Mouse (Mus musculus) left cerebral cortex, adult 2 months (tissue): ENCODE results near the gene T. TPM values are rescaled to one million over a fixed set of nuclear protein-coding genes. Genes with fewer than 3 reads are reported as not detected.

ENCODE experiments used
- DNase-seq, 2 experiments: peaks; one replicate each; pipeline ENCODE4 v3.0.0; 2021 to 2022; ENCODE audit warnings: low spot score in 2 of 2, mixed read lengths in 1 of 2; ENCODE audit errors: extremely low spot score in 1 of 2
- H3K27ac ChIP-seq: fragments of 200-600 bp; 2 replicates; pipeline ENCODE4 v1.8.1; 2022
- H3K4me3 ChIP-seq: fragments of 200-600 bp; 2 replicates; pipeline ENCODE4 v1.8.1; 2022
- CTCF ChIP-seq: fragments of 200-600 bp; IDR thresholded peaks from 2 replicates; pipeline ENCODE4 v1.8.1; 2022; ENCODE audit warnings: antibody characterized with exemption, mild to moderate bottlenecking, moderate library complexity
- intact Hi-C: fragments of 180-260 bp; cut with DNase I; formaldehyde crosslinking; loops from one replicate; pipeline ENCODE4 v1.15.1; 2025
- total RNA-seq, 2 experiments: library from RNA; stranded (reverse); gene quantifications; 2 replicates each; pipeline ENCODE4 v1.2.3; 2021

The T gene
- total RNA-seq, 2 experiments from 2014 or later, result not detected

DNA sequence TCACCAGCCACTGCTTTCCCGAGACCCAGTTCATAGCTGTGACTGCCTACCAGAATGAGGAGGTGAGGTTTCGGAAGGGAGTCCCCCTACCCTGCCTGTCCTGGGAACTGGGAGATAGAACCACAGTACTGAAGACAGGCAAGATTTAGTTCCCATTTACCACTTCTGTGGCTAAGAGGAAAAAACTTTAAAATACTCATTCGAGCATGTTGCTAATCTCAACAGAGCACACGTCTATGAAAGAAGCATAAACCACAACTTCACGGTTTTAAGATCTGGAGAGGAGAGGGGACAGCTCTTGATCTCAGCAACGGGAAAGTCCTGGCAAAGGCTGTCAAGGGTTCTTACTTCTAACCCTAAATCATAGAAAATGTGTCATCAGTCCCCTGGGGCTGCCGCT lies 2.0 kb downstream of the T start:
- no peak overlapping the region for H3K4me3 ChIP-seq
- H3K27ac ChIP-seq, result no peak overlapping the region
- TF ChIP-seq CTCF, result no peak
- no peak for DNase-seq
- intact Hi-C loops, result no loop called here

DNA sequence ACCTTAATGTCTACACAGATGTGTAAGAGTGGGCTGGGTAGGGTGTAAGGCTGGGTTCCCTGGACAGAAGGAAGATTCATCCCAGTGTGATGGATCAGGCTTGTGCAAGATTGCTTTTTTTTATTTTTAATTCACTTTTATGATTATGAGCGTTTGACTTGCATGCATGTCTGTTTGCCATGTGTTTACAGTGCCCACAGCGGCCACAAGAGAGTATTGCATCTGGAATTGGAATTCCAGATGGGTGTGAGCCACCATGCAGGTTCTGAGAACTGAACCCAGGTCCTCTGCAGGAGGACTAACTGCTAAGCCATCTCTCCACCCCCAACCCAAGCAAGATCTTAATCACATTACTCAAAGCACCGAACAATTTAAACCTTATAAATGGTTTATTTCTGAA lies 9.8 kb downstream of the T start:
- H3K27ac ChIP-seq, result no peak overlapping the region
- intact Hi-C loops, result no loop called here
- peak; percentile 39 for TF ChIP-seq CTCF
- no peak overlapping the region for H3K4me3 ChIP-seq
- no peak for DNase-seq

DNA sequence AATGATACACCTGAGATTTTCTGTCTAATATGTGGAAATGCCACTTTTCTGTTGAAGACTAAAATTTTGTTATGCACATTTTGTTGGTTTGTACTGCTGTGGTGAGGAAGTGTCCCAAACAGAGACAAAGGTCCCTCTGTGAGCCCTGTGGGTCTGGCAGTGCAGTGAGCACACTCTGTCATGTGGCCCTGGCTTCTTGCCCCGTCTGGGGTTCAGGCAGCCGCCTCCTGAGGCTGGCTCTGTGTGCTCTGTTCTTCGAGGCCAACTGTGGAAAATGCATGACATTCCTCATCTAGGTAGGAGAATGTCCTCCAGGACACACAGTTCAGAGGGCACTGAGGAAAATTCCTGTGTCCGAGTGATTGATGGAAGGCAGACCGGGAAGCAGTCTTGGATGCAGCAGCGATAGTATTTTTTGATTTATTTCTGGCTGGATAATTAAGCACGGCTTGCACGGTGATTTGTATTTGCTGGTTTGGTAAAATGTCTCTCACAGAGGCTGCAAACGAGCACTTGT lies 13.5 kb downstream of the T start:
- no peak for TF ChIP-seq CTCF
- intact Hi-C loops, result no loop called here

DNA sequence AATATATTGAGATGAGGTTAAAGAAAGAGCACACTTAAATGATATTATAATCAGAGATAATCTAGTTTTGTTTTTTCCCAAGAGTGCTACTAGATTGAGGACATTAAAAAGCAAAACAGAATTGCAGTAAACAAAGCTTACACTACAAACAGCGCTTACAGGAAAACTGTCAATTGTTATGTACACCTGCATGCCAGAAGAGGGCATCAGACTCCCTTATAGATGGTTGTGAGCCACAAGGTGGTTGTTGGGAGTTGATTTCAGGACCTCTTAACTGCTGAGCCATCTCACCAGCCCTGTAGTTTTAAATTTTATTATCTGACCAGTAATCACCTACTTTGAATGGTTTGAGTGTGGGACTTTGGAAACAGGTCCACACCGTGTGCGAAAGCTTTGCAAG lies 14.1 kb downstream of the T start:
- peak; percentile 31 for TF ChIP-seq CTCF
- no peak overlapping the region for H3K27ac ChIP-seq
- no peak for DNase-seq
- H3K4me3 ChIP-seq, result no peak overlapping the region
- intact Hi-C loops, result no loop called here

More for the DNA sequence above, 13.5 kb downstream of the T start:
- Histone ChIP-seq H3K4me3 (no peak overlapping the region), H3K27ac (no peak overlapping the region)
- DNase-seq, result no peak

DNA sequence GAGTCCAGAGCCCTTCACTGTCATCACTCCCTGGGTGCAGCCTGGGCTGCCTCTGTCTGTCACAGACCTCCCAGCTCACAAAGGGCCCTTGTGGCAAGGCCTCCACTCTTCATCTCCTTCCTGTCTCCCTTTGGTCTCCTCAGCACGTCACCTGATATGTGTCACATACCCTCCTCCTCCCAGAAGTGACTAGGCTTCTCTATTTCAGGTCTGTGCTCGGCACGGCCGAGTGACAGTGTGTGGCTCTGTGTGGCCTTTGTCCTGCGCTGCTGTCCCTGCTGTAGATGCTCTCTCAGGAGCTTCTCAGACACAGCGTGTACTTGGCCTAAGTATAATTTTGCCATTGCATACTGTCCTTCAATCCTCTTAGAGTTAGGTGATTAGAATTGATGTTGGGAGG lies 21.0 kb downstream of the T start:
- no peak overlapping the region for H3K27ac ChIP-seq
- intact Hi-C loops, result no loop called here
- no peak overlapping the region for H3K4me3 ChIP-seq
- TF ChIP-seq CTCF, result no peak
- DNase-seq, result no peak

DNA sequence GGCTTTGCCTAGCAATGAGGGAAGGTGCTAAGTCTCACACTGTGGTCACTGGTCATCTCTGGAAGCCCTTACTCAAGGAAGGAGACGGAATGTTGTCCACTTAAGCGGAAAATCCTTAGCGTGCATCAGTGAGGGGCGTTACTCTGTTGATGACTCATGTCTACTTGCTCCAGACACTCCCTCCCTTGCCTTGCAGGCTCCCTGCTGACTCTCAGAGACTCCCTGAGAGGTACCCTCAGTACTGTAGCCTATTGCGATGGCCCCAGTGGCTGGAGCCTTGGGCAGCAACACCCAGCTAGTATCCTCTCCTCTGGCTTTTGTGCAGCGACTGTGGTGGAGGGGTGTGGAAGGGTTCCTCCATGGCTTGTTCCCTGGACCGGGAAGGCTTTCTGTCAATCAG lies 21.4 kb downstream of the T start:
- no peak for DNase-seq
- intact Hi-C loops, result no loop called here
- TF ChIP-seq CTCF, result no peak
- H3K27ac ChIP-seq, result no peak overlapping the region
- no peak overlapping the region for H3K4me3 ChIP-seq

DNA sequence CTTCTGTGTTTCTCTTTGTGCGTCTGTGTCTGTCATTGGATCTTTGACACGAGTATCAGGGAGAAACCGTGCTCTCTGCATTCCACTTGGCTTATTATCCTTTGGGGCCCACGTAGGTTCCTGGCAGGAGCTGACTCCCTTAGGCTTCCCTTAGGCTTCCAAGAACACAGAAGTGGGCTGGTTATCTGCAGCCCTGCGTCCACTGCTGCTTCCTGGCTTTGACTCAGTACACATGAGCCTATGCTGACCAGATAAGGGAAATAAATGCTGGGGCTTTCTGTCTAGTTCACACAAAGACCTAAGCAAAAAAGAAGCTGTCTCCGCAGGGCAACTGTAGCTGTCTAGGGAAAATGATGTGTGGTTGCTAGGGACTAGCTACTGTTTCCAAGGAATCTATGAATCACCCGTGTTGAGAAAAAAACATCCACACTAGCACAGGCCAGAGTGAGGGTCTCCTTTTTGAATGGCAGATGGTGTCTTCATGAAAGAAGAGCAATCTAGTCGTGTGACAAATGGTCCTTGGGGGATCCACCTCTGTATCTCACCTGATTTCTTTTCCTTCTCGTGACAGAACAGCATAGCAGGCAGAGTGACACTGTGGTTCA lies 22.7 kb downstream of the T start:
- intact Hi-C loops, result no loop called here
- H3K4me3 ChIP-seq, result no peak overlapping the region
- H3K27ac ChIP-seq, result no peak overlapping the region
- no peak for TF ChIP-seq CTCF
- no peak for DNase-seq

DNA sequence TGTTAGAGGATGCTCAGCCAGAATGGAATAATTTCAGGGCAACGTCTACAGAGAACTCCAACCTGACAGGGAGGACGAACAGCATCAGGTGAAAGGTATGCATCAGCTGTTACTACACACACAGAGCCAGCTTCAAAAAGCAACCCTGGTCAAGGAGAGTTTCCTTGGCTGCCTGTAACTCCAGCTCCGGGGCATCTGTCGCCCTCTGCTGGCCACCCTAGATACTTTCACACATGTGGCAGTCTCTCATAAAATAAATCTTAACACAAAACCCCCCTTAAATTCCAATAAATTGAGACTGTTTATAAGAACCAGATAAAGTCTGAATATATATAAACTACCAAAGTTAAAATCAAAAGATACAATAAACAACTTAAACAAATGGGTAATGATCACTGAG lies 27.3 kb downstream of the T start:
- H3K27ac ChIP-seq, result no peak overlapping the region
- peak; percentile 46 to 72 for DNase-seq
- peak; percentile 92 for TF ChIP-seq CTCF
- intact Hi-C loops, result loop anchor here (1.0 to 5.0 kb wide), 2 partner anchors 71 to 199 kb away; no protein-coding TSS in a partner anchor
- H3K4me3 ChIP-seq, result no peak overlapping the region

DNA sequence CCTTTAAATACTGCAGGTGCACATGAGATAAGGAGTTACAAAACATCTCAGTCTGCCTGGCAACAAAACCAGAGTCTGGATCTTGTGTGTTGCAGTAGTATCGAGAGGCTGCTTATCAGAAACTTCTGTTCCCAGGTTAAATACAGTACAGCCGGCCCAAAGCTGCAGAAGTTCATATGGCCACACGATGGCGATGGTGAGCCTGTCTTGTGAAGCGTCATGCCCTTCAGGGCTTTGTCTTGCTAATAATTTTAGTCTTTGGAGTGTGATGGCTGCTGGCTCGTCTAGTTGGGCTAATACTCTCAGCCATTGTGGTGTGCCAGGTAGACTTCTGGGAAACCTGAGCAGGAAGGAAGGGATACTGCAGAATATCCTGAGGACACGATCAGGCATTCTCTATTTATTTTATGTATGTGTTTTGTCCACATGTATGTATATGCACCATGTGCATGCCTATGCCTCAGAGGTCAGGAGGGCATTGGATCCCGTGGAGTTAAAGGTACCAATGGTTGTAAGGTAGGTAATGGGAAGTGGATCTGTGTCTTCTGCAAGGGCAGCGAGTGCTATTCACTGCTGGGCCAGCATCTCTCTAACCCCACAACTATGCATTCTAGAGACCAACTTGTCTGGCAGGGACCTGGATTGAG lies 29.4 kb downstream of the T start:
- Histone ChIP-seq H3K27ac (no peak overlapping the region), H3K4me3 (no peak overlapping the region)
- peak; percentile 54 to 69 for DNase-seq
- TF ChIP-seq CTCF, result peak; percentile 77
- intact Hi-C loops, result loop anchor here (1.0 to 5.0 kb wide), 2 partner anchors 129 to 201 kb away; no protein-coding TSS in a partner anchor

DNA sequence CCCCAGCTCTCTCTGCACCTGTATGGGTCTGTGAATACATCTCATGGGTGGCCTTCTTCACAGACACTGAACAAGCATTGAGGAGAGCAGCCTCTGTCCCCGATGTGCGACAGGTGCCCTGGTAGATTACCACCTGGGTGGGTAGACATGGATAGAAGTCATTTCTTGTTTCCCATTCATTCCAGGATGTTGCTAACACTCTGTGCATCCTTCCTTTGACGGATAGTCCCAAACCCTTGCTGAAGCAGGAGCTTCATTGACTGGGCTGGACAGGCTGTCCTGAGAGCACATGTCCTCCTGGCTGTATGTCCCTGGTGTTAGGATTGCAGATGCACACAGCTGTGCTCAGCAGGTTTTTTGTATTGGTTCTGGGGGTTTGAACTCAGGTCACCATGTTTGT lies 33.5 kb downstream of the T start:
- no peak for TF ChIP-seq CTCF
- Histone ChIP-seq H3K4me3 (no peak overlapping the region), H3K27ac (no peak overlapping the region)
- no peak for DNase-seq
- intact Hi-C loops, result loop anchor here (1.0 to 2.0 kb wide), 2 partner anchors 57 to 125 kb away; partner anchors contain the start of gene Pde10a

DNA sequence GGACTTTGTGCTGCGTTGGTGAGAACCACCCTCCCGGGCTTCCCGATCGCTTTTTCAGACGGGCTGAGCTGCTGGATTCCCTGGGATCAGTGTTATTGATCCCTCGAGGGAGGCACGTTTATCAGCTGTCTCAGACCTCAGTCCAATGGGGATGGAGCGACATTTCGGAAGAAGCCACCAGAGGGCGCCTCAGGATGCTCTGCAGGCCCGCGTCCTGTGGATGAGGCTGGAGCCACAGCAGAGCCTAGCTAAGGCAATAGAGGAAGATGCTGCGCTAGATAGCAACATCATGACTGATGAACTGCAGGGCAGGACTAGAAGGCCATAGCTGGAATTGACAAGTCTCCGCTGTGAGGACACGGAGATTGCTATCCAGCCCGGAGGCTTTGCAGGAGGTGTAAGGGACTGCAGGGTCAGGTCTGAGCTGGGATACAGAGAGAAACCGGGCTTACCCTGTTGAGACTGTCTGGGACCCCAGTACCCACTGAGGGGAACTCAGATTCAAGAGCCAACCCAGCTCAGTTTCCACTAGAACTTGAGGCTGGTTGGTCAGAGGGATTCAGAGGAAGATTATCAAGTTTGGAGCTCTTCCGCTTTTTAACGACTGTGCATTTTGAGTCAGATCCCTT lies 34.6 kb downstream of the T start:
- Histone ChIP-seq H3K4me3 (no peak overlapping the region), H3K27ac (no peak overlapping the region)
- peak; percentile 94 for TF ChIP-seq CTCF
- peak; percentile 87 to 94 for DNase-seq
- intact Hi-C loops, result loop anchor here (1.0 to 2.0 kb wide), 2 partner anchors 56 to 123 kb away; partner anchors contain the start of gene Pde10a

DNA sequence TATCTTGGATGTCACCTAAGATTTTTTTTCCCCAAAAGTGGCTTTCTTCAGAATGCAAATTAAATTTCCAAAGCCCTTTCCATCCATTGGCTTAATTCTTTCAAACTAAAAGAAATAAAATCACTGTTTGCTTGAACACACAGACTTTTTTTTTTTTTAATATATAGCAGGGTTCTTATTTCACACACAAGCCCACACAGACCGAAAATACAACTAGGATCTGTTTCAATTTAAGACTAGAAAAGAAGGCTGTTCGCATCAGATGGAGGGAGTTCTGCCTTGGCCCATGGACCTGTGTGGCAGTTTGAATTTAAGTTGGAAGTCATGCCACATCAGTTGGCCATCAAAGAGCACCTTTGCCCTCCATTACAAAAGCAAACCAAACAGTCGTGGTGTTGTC lies 44.3 kb downstream of the T start:
- no peak for DNase-seq
- peak overlapping the region; percentile 76 for H3K27ac ChIP-seq
- intact Hi-C loops, result no loop called here
- no peak for TF ChIP-seq CTCF
- H3K4me3 ChIP-seq, result no peak overlapping the region
